Mouse (Mus musculus) limb, embryonic 14.5 days (tissue): ENCODE measurements around the gene Edar. TPM values are rescaled to one million over a fixed set of nuclear protein-coding genes. Genes with fewer than 3 reads are reported as not detected.

ENCODE experiments used
- ATAC-seq: fragments of 200-750 bp; cut with Nextera tagmentation; 2 replicates; pipeline ENCODE4 v1.8.0; 2017; ENCODE audit warnings: low read depth, moderate number of reproducible peaks, moderate TSS enrichment; ENCODE audit not compliant: low FRiP score
- DNase-seq: peaks from one replicate; pipeline ENCODE4 v3.0.0-alpha.2; 2015; ENCODE audit warnings: low spot score
- H3K27ac ChIP-seq: fragments of 300-500 bp; sonication (generic); replicated peaks from 2 replicates; pipeline ENCODE4 v1.5.1; 2014; ENCODE audit warnings: low read depth, mild to moderate bottlenecking, low read length, moderate library complexity, mixed read lengths
- H3K27me3 ChIP-seq: fragments of 300-500 bp; sonication (generic); 2 replicates; pipeline ENCODE4 v1.6.1; 2014; ENCODE audit warnings: low read length, mixed read lengths; ENCODE audit not compliant: control insufficient read depth, insufficient read depth
- H3K36me3 ChIP-seq: fragments of 300-500 bp; sonication (generic); 2 replicates; pipeline ENCODE4 v1.6.1; 2014; ENCODE audit warnings: mild to moderate bottlenecking, low read length, moderate library complexity, mixed read lengths; ENCODE audit not compliant: control insufficient read depth, insufficient read depth
- H3K4me1 ChIP-seq: fragments of 300-500 bp; sonication (generic); 2 replicates; pipeline ENCODE4 v1.6.1; 2014; ENCODE audit warnings: antibody characterized with exemption, low read length, mixed read lengths; ENCODE audit not compliant: control insufficient read depth, insufficient read depth
- H3K4me2 ChIP-seq: fragments of 300-500 bp; sonication (generic); replicated peaks from 2 replicates; pipeline ENCODE4 v1.6.1; 2014; ENCODE audit warnings: low read depth, mild to moderate bottlenecking, low read length, moderate library complexity; ENCODE audit not compliant: severe bottlenecking
- H3K4me3 ChIP-seq: fragments of 300-500 bp; sonication (generic); replicated peaks from 2 replicates; pipeline ENCODE4 v1.5.1; 2014; ENCODE audit warnings: low read length
- H3K9ac ChIP-seq: fragments of 300-500 bp; sonication (generic); 2 replicates; pipeline ENCODE4 v1.6.1; 2014; ENCODE audit warnings: mild to moderate bottlenecking, low read depth, low read length, moderate library complexity; ENCODE audit not compliant: severe bottlenecking
- H3K9me3 ChIP-seq: fragments of 300-500 bp; sonication (generic); 2 replicates; pipeline ENCODE4 v1.6.1; 2016; ENCODE audit warnings: low read length; ENCODE audit not compliant: control insufficient read depth
- POLR2A ChIP-seq: fragments of 200-500 bp; IDR thresholded peaks from 2 replicates; pipeline ENCODE4 v1.8.0; 2012; ENCODE audit warnings: inconsistent platforms, mild to moderate bottlenecking, moderate library complexity, borderline replicate concordance; ENCODE audit not compliant: insufficient read depth, insufficient read length; ENCODE audit errors: extremely low read depth
- WGBS: fragments of 180-500 bp; shearing (Covaris S2); extraction: QIAGEN DNeasy Blood & Tissue Kit; methylation state at CpG from one replicate; pipeline ENCODE4 v1.1.7; 2014; 5-methylcytosine and 5-hydroxymethylcytosine counted together
- polyA plus RNA-seq, 2 experiments: library from polyadenylated mRNA; depleted of rRNA in 1 of 2; stranded (reverse) in 1 of 2; unstranded in 1 of 2; fragments of >200 nt; fragmentation: Nextera tagmentation in 1 of 2; extraction: Ambion mirVana in 1 of 2; gene quantifications; 2 replicates each; pipeline versions ENCODE4 v1.2.1 to v1.2.3; 2012 to 2014

Edar gene
- polyA plus RNA-seq, 2 experiments, result 2.2 to 2.8 TPM

- no peaks in the 10 kb centered on the region for H3K9me3 ChIP-seq
- no peak overlapping the region for H3K9ac ChIP-seq
- no peak overlapping the region for H3K27ac ChIP-seq
- no peak overlapping the region; the same call in 1 of the 2 replicates for H3K4me2 ChIP-seq
- H3K4me3 ChIP-seq, result no peak overlapping the region
- H3K36me3 ChIP-seq, result no peaks in the 10 kb centered on the region
- DNase-seq, result peak; percentile 23
- peaks cover 10% of the 10 kb centered on the region; the same call in 1 of the 2 replicates for H3K4me1 ChIP-seq
- peak; percentile 35; the same call in 1 of the 2 replicates for ATAC-seq
- TF ChIP-seq POLR2A, result no peak
- no peaks in the 10 kb centered on the region for H3K27me3 ChIP-seq
- 49% methylated on average over 19 of the region's 19 CpGs for WGBS
Measured at GRCm38 (mm10) chr10:58640446-58641400, 34.7 kb downstream of the Edar start.

- H3K27ac ChIP-seq, result no peak overlapping the region
- H3K4me3 ChIP-seq, result no peak overlapping the region
- no peaks in the 10 kb centered on the region for H3K9me3 ChIP-seq
- no peaks in the 10 kb centered on the region for H3K27me3 ChIP-seq
- H3K9ac ChIP-seq, result no peak overlapping the region
- no peak for TF ChIP-seq POLR2A
- no peak for DNase-seq
- no peaks in the 10 kb centered on the region for H3K36me3 ChIP-seq
- WGBS, result 61% methylated on average over 6 of the region's 6 CpGs
- peaks cover 8% of the 10 kb centered on the region; the same call in 1 of the 2 replicates for H3K4me1 ChIP-seq
- no peak overlapping the region for H3K4me2 ChIP-seq
- ATAC-seq, result no peak
Measured at GRCm38 (mm10) chr10:58639291-58639690, 36.2 kb downstream of the Edar start.

GRCm38 (mm10) chr10:58636431-58637080, 38.9 kb downstream of the Edar start:
- H3K27ac ChIP-seq, result no peak overlapping the region
- H3K9me3 ChIP-seq, result no peaks in the 10 kb centered on the region
- no peak overlapping the region for H3K4me2 ChIP-seq
- H3K4me1 ChIP-seq, result no peaks in the 10 kb centered on the region
- H3K36me3 ChIP-seq, result no peaks in the 10 kb centered on the region
- ATAC-seq (0 out of 2 replicates have a peak, but pooled peaks have one; percentile 24), DNase-seq (no peak)
- H3K27me3 ChIP-seq, result no peaks in the 10 kb centered on the region
- no peak overlapping the region for H3K4me3 ChIP-seq
- no peak for TF ChIP-seq POLR2A
- WGBS, result 31% methylated on average over 7 of the region's 7 CpGs
- H3K9ac ChIP-seq, result no peak overlapping the region

GRCm38 (mm10) chr10:58633507-58633906, 41.9 kb downstream of the Edar start:
- H3K9me3 ChIP-seq, result no peaks in the 10 kb centered on the region
- ATAC-seq, result no peak
- H3K4me2 ChIP-seq, result no peak overlapping the region
- H3K27ac ChIP-seq, result no peak overlapping the region
- no peaks in the 10 kb centered on the region for H3K4me1 ChIP-seq
- H3K9ac ChIP-seq, result no peak overlapping the region
- no peak for TF ChIP-seq POLR2A
- WGBS, result 83% methylated on average over 2 of the region's 2 CpGs
- H3K27me3 ChIP-seq, result no peaks in the 10 kb centered on the region
- no peak for DNase-seq
- no peak overlapping the region for H3K4me3 ChIP-seq
- no peaks in the 10 kb centered on the region for H3K36me3 ChIP-seq

- Histone ChIP-seq H3K27me3 (no peaks in the 10 kb centered on the region), H3K27ac (no peak overlapping the region), H3K36me3 (no peaks in the 10 kb centered on the region), H3K9me3 (no peaks in the 10 kb centered on the region), H3K4me3 (no peak overlapping the region), H3K9ac (no peak overlapping the region), H3K4me2 (no peak overlapping the region), H3K4me1 (no peaks in the 10 kb centered on the region)
- DNase-seq (peak; percentile 41), ATAC-seq (no peak; the same call in 1 of the 2 replicates)
- no peak for TF ChIP-seq POLR2A
Measured at GRCm38 (mm10) chr10:58627569-58627968, 47.9 kb downstream of the Edar start.
